Mouse (Mus musculus) neutrophil, adult 5-6 weeks (primary cell): ENCODE measurements at regions not wholly inside any gene's neighbourhood (a gene's known extent, or its start where the extent isn't known, plus 50 kb on each side); places are given as distances from the start of the nearest gene placed in this dataset.

ENCODE experiments used
- ATAC-seq: fragments of 151-379, 151-347 bp; 2 replicates; pipeline ENCODE4 v1.8.0; 2017; ENCODE audit warnings: mild to moderate bottlenecking, moderate TSS enrichment; ENCODE audit not compliant: insufficient number of reproducible peaks, poor library complexity, low FRiP score, severe bottlenecking; ENCODE audit errors: extremely low read depth

- no peak for ATAC-seq
Measured at GRCm38 (mm10) chr6:31339948-31340250, 58.6 kb upstream of the Mkln1 start.

- no peak for ATAC-seq
Measured at GRCm38 (mm10) chr6:31345366-31346084, 53.0 kb upstream of the Mkln1 start.

- no peak for ATAC-seq
Measured at GRCm38 (mm10) chr6:31348333-31348732, 50.2 kb upstream of the Mkln1 start.
